Mouse (Mus musculus) ES-E14 (cell line): ENCODE measurements around the gene Pla2g5.

Source experiments
- HCFC1 ChIP-seq: IDR thresholded peaks from 2 replicates; pipeline ENCODE4 v1.6.1; 2012; ENCODE audit warnings: low read length, inconsistent platforms, borderline replicate concordance; ENCODE audit not compliant: insufficient read depth
- ZNF384 ChIP-seq: IDR thresholded peaks from 2 replicates; pipeline ENCODE4 v1.6.1; 2012; ENCODE audit warnings: low read depth, low read length, inconsistent platforms

DNA sequence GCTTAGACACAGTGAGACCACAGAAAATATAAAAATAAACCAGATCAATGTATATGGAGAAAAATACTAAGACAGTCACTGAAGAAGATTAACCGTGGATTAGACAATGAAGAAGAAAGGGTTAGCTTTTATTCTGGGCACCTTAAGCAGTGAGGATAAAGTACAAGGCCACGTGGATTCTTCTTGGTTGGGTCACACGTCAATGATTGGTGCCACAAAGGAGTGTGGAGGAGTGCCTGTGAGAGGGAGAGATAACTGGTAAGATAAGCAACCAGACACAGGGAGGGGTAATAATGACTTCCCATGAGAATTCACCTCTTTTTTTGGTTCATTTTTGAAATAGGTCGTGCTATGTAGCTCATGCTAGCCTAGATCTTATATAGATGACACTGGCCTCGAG, 90.9 kb downstream of the Pla2g5 start:
- TF ChIP-seq ZNF384 (no peak), HCFC1 (no peak)
